Mouse (Mus musculus): Measurements from ENCODE around the gene Pithd1.

Pithd1 gene

DNA sequence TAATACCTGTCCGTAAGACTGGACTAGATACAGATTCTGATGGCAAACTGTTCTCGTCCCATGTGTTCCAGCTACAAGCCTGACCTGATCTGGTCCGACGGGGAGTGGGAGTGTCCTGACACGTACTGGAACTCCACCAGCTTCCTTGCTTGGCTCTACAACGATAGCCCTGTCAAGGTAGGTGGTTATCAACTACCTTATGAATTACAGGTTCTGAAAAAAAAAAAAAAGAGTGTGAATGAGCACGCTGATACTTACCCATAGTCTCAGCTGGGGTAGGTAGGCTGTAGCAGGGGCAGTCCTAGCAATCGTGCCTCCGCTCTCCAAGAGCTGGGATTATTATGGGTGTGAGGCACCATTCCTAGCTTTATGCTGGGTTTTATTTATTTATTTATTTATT is 57.2 kb downstream of the Pithd1 start:
- no peak for DNase-seq (ENCODE audit: low read depth, low spot score)

DNA sequence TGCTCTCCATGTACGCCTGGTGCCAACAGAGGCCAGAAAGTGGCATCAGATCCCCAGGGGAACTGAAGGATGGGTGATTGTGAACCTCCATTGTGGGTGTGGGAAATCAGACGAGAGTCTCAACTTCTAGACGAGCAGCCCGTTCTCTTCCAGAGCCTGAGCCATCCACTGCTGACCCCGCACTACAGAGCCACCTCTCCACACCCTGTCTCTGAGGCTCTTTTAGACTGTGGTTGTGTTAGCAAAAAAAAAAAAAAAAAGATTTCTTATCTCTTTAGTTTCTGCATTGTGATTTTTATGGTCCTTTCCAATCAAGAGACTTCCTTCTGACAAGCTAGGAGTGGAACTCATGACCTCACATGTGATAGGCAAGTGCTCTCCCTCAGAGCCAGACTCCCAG is 57.7 kb downstream of the Pithd1 start:
- no peak for DNase-seq (ENCODE audit: low read depth, low spot score)

DNA sequence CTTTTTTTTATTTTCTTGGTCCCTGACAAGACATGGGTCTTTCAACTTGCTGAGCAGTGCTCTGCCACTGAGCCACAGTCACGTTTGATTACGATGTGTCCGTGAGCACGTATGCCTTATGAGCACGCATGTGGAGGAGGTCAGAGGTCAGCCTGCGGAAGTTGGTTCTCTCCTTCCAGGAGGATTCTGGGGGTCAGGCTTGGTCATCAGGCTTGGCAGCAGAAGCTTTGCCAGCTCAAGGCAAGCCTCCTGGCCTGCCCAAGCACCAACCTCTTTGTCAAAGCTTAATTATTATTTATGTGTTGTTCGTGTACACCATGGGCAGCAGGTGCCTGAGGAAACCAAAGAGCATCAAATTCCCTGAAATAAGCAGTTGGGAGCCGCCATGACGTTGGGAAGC is 58.7 kb downstream of the Pithd1 start:
- no peak for DNase-seq (ENCODE audit: low read depth, low spot score)

DNA sequence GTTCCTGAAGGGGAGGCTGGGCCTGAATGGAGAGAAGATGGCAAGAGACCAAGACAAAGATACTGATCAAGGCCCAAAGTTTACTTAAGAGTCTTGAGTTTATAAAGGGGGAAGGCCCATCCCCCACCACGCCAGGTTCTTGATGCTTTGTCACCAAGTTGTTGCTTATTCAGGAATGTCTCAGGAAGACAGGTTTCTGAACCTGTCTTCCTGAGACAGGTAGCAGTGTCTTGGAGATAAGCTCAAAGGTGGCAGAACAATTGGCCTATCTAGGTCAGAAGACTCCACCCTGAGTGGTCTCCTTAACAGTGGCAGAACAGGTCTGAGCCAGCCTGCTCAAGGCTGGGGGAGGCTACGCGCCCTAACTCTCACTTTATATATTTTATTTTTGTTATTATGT is 60.2 kb downstream of the Pithd1 start:
- DNase-seq (ENCODE audit: low read depth, low spot score): no peak

DNA sequence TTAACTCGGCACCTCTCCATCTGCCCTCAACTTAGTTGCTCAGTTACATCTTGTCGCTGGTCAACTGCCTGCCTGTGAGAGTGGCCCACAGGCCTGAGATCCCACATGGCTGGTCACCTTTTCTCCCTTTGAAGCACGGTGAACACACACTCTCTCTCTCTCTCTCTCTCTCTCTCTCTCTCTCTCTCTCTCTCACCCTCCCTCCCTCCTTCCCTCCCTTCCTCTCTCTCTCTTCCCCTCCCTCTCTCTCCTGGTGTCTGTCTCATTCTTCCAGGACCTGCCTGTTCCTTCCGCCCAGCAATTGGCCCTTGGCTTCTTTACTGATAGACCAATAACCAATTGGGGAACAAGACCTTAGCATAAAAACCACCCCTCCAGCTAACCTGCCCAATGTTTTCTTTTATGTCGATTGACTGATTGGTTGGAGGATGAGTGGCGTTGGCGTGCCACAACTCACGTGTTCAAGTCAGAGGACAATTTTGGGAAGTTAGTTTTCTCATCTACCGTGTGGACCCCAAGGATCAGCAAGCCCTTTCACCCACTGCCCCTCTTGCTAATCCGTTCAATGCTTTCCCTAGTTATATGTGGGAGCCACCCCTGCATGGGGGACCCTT is 60.8 kb downstream of the Pithd1 start:
- no peak for DNase-seq (ENCODE audit: low read depth, low spot score)

All from retina, postnatal 7 days (tissue).